Mouse (Mus musculus): ENCODE results near the gene Wfikkn1. TPM values are rescaled to one million over a fixed set of nuclear protein-coding genes. Genes with fewer than 3 reads are reported as not detected.
A peak's percentile ranks its signal among the peaks of the same experiment; 100 is the strongest.

The Wfikkn1 gene
- total RNA-seq, 2 experiments from 2014 or later = 1.7 TPM

DNA sequence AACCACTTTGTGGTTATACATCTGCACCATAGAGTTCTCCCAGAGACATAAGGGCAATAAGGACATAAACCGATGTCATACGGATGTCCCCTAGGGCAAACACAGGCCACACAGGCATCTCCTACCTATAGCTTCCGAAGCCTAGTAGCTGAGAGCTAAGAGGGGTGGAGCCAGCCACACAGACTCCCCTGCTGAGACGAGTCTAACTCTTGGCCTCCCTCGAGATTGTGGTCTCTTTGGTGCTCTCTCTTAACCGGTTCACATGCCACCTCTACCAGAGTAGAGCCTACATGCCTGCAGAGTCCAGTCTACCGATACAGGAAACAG is 13.2 kb downstream of the Wfikkn1 start:
- no peak for TF ChIP-seq CTCF (IDR thresholded peaks at IDR 0.05)
- peak overlapping the region; percentile 91 for H3K4me3 ChIP-seq
- peak overlapping the region; percentile 88 for H3K27ac ChIP-seq
- intact Hi-C loops (cut with DNase I) = no loop called here
- no peak for DNase-seq (ENCODE audit: extremely low spot score in 1 of 2, low spot score in 2 of 2)

DNA sequence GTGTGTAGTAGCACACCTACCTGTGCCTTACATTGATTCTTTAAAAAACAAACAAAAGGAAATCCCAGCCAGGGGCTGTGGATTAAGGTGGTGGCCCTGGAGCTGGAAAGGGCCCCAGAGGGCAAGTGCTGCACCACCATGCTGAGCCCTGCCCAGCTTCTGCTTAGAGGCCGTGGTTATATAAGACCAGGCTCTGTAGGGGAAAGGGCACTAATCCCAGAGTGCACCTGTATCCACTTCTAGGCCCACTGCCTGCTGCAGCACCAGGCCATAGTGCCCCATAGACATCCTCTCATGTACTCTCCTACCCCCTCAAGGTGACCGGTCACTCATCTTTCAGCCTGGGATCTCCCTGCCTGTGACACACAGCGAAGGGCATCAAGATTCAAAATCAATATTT is 14.5 kb downstream of the Wfikkn1 start:
- no peak for DNase-seq (ENCODE audit: extremely low spot score in 1 of 2, low spot score in 2 of 2)
- Histone ChIP-seq H3K4me3 (no peak overlapping the region), H3K27ac (no peak overlapping the region)
- no peak for TF ChIP-seq CTCF (IDR thresholded peaks at IDR 0.05)
- intact Hi-C loops (cut with DNase I) = no loop called here

DNA sequence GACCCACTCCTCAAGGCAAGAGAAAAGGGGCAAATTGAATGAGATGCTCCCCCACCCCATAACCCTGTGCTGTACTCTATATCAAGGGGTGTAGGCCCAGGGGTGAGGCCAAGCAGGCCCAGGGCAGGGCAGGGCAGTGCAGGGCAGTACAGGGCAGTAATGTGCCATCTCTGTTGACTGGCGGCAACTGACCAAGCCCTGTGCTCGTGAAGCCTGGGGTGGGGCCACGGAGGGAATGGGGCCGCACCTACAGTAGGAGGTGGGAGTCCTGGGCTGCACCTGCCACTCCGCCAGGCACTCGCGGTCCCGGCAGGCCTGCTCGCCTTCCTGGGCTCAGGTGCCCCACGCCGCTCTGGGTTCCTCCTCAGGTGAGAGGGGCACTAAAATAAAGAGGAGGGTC is 15.4 kb downstream of the Wfikkn1 start:
- Histone ChIP-seq H3K4me3 (no peak overlapping the region), H3K27ac (no peak overlapping the region)
- intact Hi-C loops (cut with DNase I) = no loop called here
- DNase-seq (ENCODE audit: extremely low spot score in 1 of 2, low spot score in 2 of 2) = no peak
- no peak for TF ChIP-seq CTCF (IDR thresholded peaks at IDR 0.05)

DNA sequence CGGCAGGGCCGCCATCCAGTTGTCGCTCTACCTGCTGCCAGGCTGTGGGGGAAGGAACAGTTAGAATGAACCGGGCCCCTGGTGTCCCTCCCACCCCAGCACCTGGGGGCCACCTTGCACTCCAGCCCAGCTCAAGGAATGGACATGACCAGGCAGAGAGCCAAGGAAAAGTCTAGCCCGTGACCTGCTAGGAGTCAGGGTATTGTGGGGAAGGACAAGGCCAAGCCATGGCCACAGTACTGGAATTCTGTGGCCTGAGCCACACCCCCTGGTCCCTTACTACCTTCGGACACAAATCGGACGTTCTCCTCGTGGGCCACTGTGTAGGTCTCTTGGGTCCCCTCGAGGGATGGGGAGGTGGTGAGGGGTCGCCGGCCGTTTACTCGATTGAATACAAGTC is 16.3 kb downstream of the Wfikkn1 start:
- no peak for TF ChIP-seq CTCF (IDR thresholded peaks at IDR 0.05)
- intact Hi-C loops (cut with DNase I) = no loop called here
- no peak for DNase-seq (ENCODE audit: extremely low spot score in 1 of 2, low spot score in 2 of 2)
- Histone ChIP-seq H3K4me3 (no peak overlapping the region), H3K27ac (no peak overlapping the region)

DNA sequence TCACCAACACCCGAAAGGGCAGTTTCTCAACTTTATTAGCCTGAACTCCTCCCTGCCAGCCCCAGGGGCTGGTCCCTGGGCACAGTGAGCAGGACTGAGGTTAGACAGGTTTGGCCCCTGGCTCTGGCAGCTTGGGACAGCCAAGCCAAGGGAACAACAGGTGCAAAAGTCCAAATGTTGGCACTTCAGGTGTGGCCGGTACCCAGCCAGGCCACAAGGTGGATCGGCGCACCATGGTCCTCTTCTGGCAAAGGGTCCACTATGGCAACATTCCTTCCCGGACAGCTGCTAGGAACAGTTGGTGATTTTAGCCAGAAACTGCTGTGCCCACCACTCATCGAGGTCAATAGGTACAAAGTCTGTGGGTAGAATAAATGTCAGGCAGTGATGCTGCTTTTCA is 17.0 kb downstream of the Wfikkn1 start:
- no peak for TF ChIP-seq CTCF (IDR thresholded peaks at IDR 0.05)
- DNase-seq (ENCODE audit: extremely low spot score in 1 of 2, low spot score in 2 of 2) = no peak
- intact Hi-C loops (cut with DNase I) = no loop called here
- no peak overlapping the region for H3K4me3 ChIP-seq
- no peak overlapping the region for H3K27ac ChIP-seq

DNA sequence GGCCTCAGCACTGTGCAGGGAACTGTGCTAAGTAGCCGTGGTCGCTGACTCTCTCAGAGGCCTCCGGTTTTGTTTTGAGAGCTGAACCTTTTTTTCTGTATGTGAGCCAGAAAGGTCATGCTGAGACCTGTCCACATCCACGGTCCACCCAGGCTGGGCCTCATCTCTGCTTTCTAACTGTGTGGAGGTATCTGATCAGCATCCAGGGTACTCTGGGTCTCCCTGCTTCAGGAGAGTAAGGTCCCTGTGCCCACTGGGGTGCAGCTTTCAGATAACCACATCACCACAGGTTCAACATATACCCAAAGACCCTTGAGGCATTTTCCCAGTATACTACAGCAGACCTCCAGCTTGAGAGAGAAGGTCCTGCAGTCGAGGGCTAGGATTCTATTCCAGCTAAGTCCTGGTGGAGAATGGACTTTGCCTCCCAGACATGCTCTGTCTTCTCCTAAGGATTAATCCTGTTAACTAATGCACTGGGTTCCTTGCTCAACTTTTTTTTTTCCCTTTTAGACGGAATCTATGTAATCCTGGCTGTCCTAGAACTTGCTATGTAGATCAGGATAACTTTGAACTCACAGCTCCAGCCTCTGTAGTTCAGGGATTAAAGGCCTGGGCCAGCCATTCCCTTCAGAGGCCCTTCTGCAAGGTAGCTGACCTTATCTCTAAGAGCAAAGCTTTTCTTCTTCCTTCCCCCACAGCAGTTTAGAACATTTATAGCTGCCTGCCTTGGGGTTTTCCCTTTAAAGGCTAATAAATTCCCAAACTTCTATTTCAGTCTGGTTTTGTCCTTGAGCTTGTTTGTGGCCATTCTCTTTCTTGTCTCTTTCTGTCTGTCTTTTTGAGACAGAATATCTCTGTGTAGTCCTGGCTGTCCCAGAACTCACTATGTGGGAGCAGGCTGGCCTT is 18.7 kb downstream of the Wfikkn1 start:
- intact Hi-C loops (cut with DNase I) = no loop called here
- Histone ChIP-seq H3K27ac (peak overlapping the region; percentile 97), H3K4me3 (peak overlapping the region; percentile 73)
- no peak for DNase-seq (ENCODE audit: extremely low spot score in 1 of 2, low spot score in 2 of 2)
- TF ChIP-seq CTCF (IDR thresholded peaks at IDR 0.05) = no peak

DNA sequence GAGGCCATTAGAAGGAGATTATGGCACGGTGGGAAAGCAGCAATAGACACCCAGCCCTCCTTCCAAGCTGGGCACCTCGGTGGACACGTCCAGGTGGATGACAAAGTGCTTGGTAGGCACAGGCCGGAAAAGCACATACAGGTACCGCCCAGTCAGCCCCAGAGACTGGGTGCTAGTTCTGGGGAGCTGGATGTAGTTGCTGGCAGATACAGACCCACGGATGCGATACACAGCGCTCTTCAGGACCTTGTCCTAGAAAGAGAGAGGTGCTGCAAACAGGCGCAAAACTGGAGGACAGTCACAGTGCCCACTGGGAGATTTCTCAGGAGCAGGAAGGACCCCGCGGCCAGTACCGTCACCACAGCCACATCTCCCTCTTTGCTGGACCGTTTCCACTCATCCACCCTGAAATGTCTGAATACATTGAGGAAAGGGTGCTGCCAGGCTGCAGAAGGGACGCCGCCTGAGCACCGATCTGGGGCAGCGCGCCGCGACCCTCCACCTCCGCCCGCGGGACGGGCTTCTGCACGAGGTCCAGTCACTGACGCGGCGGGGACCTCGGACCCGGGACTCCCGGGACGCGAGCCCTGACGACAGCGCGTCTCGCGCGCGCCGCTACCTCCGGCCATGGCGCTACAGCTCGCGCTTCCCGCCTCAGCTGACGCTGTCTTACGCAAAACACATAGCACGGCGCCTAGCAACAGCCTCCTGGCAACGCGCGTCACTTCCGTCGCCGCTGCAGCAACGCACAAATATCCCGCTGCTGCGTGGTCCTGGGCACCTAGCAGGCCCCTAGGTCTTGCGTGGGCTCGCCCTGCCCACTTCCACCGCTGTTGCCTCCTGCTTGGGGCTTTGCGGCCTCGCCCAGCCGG is 19.6 kb downstream of the Wfikkn1 start, which contains the start of gene Wdr90:
TSS of gene Wdr90 (minus strand) at position 670 of the 872 bp plus-strand sequence.
- intact Hi-C loops (cut with DNase I) = no loop called here
- peak; percentile 22; the same call in 1 of the 2 replicates for TF ChIP-seq CTCF (IDR thresholded peaks at IDR 0.05)
- Histone ChIP-seq H3K4me3 (peak within 1 kb of the TSS; percentile 73), H3K27ac (peak within 1 kb of the TSS; percentile 97)
- peak; percentile 93 to 94 for DNase-seq (ENCODE audit: extremely low spot score in 1 of 2, low spot score in 2 of 2)

DNA sequence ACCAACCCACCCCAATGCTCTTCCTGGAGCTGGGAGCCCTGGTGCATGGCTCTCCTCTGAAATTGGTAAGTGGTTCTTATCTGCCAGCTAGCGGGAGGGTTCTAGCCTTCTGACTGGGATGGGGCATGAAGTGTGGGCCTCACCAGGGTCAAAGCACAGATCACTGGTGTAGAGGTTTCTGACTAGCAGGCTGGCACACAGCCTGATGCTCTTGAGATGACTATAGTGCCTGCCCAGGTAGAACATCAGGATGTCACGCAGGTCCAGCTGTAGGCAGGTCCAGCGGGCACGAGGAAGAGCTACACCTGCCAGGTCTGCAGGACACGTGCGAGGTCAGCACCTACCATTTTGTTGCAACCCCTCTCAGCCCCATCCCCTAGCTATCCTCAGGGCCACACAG is 20.4 kb downstream of the Wfikkn1 start:
- no peak overlapping the region for H3K4me3 ChIP-seq
- no peak for TF ChIP-seq CTCF (IDR thresholded peaks at IDR 0.05)
- no peak for DNase-seq (ENCODE audit: extremely low spot score in 1 of 2, low spot score in 2 of 2)
- H3K27ac ChIP-seq = no peak overlapping the region
- intact Hi-C loops (cut with DNase I) = no loop called here

DNA sequence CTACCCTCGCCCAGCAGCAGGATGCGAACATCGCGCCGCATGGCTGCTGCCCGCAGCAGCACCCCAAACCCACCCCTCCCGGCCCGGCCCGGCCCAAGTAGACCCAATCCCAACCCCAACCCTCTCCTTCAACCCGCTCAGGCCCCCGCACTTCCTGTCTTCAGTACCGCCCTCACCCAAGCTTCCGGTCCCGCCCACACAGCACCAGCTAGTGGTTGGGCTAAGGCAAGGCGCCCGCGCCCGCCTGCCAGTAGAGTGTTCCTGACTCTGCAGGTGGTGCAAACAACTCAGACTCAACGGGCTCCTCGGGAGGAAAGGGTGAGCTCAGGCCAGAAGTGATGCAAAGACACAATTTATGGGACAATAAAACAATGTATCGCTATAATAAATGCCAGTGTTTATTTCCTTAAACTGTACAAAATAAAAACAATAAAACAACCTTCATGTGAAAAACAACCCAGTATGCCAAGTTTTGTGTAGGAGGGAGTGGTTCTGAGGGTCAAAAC is 36.2 kb downstream of the Wfikkn1 start, which contains the start of gene Rhot2:
TSS of gene Rhot2 (minus strand) at position 456 of the 506 bp plus-strand sequence.
- Histone ChIP-seq H3K27ac (peak within 1 kb of the TSS; percentile 92), H3K4me3 (peak within 1 kb of the TSS; percentile 85)
- DNase-seq (ENCODE audit: extremely low spot score in 1 of 2, low spot score in 2 of 2) = peak; percentile 93 to 94
- TF ChIP-seq CTCF (IDR thresholded peaks at IDR 0.05) = peak; percentile 52
- intact Hi-C loops (cut with DNase I) = no loop called here

DNA sequence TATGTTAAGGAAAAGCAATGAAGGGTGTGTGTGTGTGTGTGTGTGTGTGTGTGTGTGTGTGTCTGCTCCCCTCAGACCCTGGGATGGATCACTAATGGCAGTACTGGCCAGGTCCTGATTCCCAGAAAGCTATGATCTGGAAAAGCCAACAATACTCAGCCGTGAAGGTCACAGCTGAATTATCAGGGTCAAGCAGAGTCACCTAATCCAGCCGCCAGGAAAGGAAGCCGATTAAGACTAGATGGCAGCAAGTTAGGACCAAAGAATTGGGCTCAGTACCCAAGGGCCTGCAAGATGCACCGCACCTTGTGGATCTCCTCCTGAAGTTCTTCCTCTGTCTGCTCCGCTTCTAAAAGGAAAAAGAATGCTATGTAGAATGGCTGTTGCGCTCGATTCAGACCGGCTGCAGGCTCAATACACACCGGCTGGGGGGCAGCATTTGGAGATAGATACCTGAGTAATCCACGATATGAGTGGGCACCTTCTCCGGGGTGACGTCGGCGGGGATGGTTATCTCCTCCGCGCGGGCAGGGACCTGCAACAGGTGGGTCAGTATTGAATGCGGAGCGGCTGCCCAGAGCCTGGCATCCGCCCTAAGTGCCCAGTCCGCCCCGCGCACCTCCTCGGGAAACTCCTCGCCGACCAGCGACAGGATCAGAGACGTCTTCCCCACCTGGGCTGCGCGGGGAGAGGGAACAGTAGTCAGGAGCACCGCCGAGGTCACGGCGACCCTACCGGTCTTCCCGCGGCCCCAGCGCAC is 36.8 kb downstream of the Wfikkn1 start:
- TF ChIP-seq CTCF (IDR thresholded peaks at IDR 0.05) = no peak; the same call in 1 of the 2 replicates
- H3K4me3 ChIP-seq = peak overlapping the region; percentile 85
- intact Hi-C loops (cut with DNase I) = no loop called here
- peak in 1 of 2 experiments; percentile 39 for DNase-seq (ENCODE audit: extremely low spot score in 1 of 2, low spot score in 2 of 2)
- H3K27ac ChIP-seq = peak overlapping the region; percentile 92

DNA sequence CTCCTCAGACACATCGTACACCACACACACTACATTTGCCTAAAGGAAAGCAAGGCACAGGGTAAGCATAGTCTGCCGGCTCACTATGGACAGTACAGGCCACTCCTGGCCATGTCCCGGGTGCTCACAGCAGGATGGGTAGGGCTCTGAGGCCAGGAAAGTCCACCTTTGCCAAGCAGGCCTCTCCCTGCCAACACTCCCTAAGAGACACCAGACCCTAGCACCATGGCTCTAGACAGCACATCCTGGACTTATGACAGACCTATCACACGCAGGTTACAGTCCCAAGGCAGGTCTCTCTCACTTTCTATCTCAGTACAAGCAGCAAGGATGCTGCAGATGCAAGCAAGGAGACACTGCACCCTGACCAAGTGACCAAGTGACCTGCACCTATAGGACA is 37.5 kb downstream of the Wfikkn1 start:
- Histone ChIP-seq H3K4me3 (peak overlapping the region; percentile 85), H3K27ac (no peak overlapping the region)
- intact Hi-C loops (cut with DNase I) = no loop called here
- no peak for DNase-seq (ENCODE audit: extremely low spot score in 1 of 2, low spot score in 2 of 2)
- no peak for TF ChIP-seq CTCF (IDR thresholded peaks at IDR 0.05)

Measured in left cerebral cortex, adult 2 months (tissue).